Mouse (Mus musculus) heart, embryonic 11.5 days (tissue): ENCODE data around the gene Lcp1. TPM values are rescaled to one million over a fixed set of nuclear protein-coding genes. Genes with fewer than 3 reads are reported as not detected.

Experiments
- ATAC-seq: fragments of 200-750 bp; cut with Nextera tagmentation; replicated peaks from 2 replicates; pipeline ENCODE4 v1.8.0; 2017; ENCODE audit warnings: moderate library complexity; ENCODE audit not compliant: insufficient number of reproducible peaks, low FRiP score, low TSS enrichment
- H3K27ac ChIP-seq: fragments of 300-500 bp; sonication (generic); 2 replicates; pipeline ENCODE4 v1.5.1; 2014; ENCODE audit warnings: mild to moderate bottlenecking, low read depth, low read length
- H3K27me3 ChIP-seq: fragments of 300-500 bp; sonication (generic); 2 replicates; pipeline ENCODE4 v1.6.1; 2014; ENCODE audit warnings: mild to moderate bottlenecking, low read length, mixed read lengths; ENCODE audit not compliant: control insufficient read depth, insufficient read depth
- H3K36me3 ChIP-seq: fragments of 300-500 bp; sonication (generic); 2 replicates; pipeline ENCODE4 v1.6.1; 2014; ENCODE audit warnings: mild to moderate bottlenecking, low read length, moderate library complexity, mixed read lengths; ENCODE audit not compliant: control insufficient read depth, insufficient read depth
- H3K4me1 ChIP-seq: fragments of 300-500 bp; sonication (generic); 2 replicates; pipeline ENCODE4 v1.6.1; 2014; ENCODE audit warnings: low read length; ENCODE audit not compliant: control insufficient read depth, insufficient read depth
- H3K4me2 ChIP-seq: fragments of 300-500 bp; sonication (generic); 2 replicates; pipeline ENCODE4 v1.6.1; 2014; ENCODE audit warnings: mild to moderate bottlenecking, moderate library complexity
- H3K4me3 ChIP-seq: fragments of 300-500 bp; sonication (generic); 2 replicates; pipeline ENCODE4 v1.5.1; 2014; ENCODE audit warnings: low read depth, low read length
- H3K9ac ChIP-seq: fragments of 300-500 bp; sonication (generic); 2 replicates; pipeline ENCODE4 v1.6.1; 2014; ENCODE audit warnings: mild to moderate bottlenecking, low read depth, low read length, moderate library complexity
- H3K9me3 ChIP-seq: fragments of 300-500 bp; sonication (generic); replicated peaks from 2 replicates; pipeline ENCODE4 v1.6.1; 2016; ENCODE audit warnings: low read length; ENCODE audit not compliant: control insufficient read depth
- WGBS: fragments of 180-500 bp; shearing (Covaris S2); extraction: QIAGEN DNeasy Blood & Tissue Kit; methylation state at CpG from one replicate; pipeline ENCODE4 v1.1.7; 2014; ENCODE audit not compliant: insufficient replicate concordance; 5-methylcytosine and 5-hydroxymethylcytosine counted together
- microRNA-seq: library from miRNA; unstranded; fragments of <30 nt; microRNA quantifications from one replicate; pipeline ENCODE4, GENCODE M21; 2016; ENCODE audit warnings: borderline number of aligned reads
- polyA plus RNA-seq: library from polyadenylated mRNA; unstranded; fragments of >200 nt; fragmentation: Nextera tagmentation; extraction: Ambion mirVana; gene quantifications from 2 replicates; pipeline ENCODE4 v1.2.1, GENCODE M21; 2014

Lcp1 gene
- polyA plus RNA-seq, 1 experiment from 2014 or later: 33.0 TPM

DNA sequence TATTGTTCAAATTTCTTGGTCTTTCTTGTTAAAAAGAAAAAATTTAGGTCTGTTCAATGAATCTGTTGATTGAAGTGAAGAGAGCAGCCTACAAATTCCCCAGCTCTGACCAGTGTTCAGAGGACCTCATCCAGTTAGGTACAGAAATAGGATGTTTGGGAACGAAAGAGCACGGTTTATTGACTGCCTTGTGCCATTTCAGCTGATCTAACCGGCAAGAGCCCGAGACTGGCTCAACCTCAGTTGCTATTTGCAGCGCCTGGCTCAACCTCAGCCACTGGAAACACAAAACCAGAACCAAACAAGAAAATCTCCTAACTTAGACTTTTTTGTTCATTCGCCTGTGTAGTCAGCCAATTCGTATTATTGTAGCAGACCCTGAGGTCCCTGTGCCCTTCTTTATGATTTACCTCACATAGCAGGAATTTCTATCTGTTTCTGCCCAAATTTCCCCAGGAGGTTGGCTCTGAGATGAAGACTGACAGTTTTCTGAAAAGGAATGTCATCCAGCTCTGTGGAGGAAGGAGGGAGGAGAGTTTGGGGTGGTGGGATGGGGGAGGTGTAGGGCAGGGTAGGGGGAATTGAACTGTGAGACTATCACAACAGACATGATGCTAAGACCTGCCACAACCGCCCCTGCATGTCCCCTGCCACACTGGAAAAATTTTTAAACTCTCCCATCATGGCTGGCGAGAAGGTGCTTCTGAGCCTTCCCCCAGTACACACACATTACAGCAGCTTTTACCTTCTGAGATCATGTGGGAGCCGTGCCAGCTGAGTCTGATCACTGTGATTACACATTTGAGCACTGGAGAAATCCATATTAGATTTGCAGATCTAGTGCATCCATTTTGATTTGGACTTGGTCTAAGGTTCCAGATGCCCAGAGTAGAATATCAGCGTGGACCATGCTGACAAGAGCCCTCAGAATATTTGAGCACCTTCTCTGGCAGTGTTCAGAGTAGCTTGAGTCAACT, 115.4 kb downstream of the Lcp1 start:
- H3K9me3 ChIP-seq: no peaks in the 10 kb centered on the region
- ATAC-seq: no peak
- no peaks in the 10 kb centered on the region for H3K27me3 ChIP-seq
- H3K4me3 ChIP-seq: no peak overlapping the region
- H3K9ac ChIP-seq: no peak overlapping the region
- H3K27ac ChIP-seq: no peak overlapping the region
- H3K4me2 ChIP-seq: no peak overlapping the region
- no peaks in the 10 kb centered on the region for H3K4me1 ChIP-seq
- WGBS: 75% methylated on average over 11 of the region's 11 CpGs
- no peaks in the 10 kb centered on the region for H3K36me3 ChIP-seq

GRCm38 (mm10) chr14:75250432-75250831, 119.5 kb downstream of the Lcp1 start:
- no peak overlapping the region for H3K4me3 ChIP-seq
- H3K4me1 ChIP-seq: no peaks in the 10 kb centered on the region
- WGBS: 77% methylated on average over 3 of the region's 3 CpGs
- H3K27me3 ChIP-seq: no peaks in the 10 kb centered on the region
- no peak overlapping the region for H3K9ac ChIP-seq
- ATAC-seq: no peak
- no peaks in the 10 kb centered on the region for H3K9me3 ChIP-seq
- no peak overlapping the region for H3K27ac ChIP-seq
- H3K4me2 ChIP-seq: no peak overlapping the region
- H3K36me3 ChIP-seq: no peaks in the 10 kb centered on the region

DNA sequence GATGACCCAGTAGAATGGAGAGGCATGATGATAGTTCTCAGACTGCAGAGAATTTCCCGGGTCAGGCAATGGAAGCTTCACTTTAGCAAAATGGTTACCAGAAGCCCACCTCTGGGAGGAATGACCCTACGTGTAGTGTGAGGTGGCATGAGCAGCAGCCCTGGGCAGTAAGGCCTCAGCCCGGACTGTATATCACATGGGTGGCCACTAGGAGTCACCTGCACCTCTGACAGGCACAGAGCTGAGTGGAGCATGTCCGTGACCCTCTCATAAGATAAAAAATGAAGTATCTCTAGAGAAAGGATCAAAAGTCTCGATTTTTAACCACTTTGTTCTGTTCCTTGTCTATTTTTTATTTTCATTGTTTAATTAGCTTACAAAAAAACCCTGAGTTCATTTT, 125.6 kb downstream of the Lcp1 start:
- no peak for ATAC-seq
- Histone ChIP-seq H3K36me3 (no peaks in the 10 kb centered on the region), H3K9me3 (no peaks in the 10 kb centered on the region), H3K4me3 (no peak overlapping the region), H3K9ac (no peak overlapping the region), H3K27me3 (no peaks in the 10 kb centered on the region), H3K27ac (no peak overlapping the region), H3K4me2 (no peak overlapping the region), H3K4me1 (no peaks in the 10 kb centered on the region)
- 38% methylated on average over 5 of the region's 5 CpGs for WGBS

GRCm38 (mm10) chr14:75269531-75269930, 138.6 kb downstream of the Lcp1 start:
- no peak overlapping the region for H3K9ac ChIP-seq
- ATAC-seq: no peak
- H3K4me1 ChIP-seq: no peaks in the 10 kb centered on the region
- H3K4me2 ChIP-seq: no peak overlapping the region
- no peaks in the 10 kb centered on the region for H3K36me3 ChIP-seq
- no peak overlapping the region for H3K4me3 ChIP-seq
- H3K27ac ChIP-seq: no peak overlapping the region
- 56% methylated on average over 5 of the region's 5 CpGs for WGBS
- no peaks in the 10 kb centered on the region for H3K27me3 ChIP-seq
- no peaks in the 10 kb centered on the region for H3K9me3 ChIP-seq

GRCm38 (mm10) chr14:75279716-75280115, 148.8 kb downstream of the Lcp1 start:
- no peaks in the 10 kb centered on the region for H3K36me3 ChIP-seq
- H3K27me3 ChIP-seq: no peaks in the 10 kb centered on the region
- 0 out of 2 replicates have a peak, but pooled peaks cover 3% of the 10 kb centered on the region for H3K4me1 ChIP-seq
- H3K9me3 ChIP-seq: no peaks in the 10 kb centered on the region
- no peak overlapping the region for H3K4me3 ChIP-seq
- no peak overlapping the region for H3K4me2 ChIP-seq
- no peak overlapping the region for H3K9ac ChIP-seq
- 83% methylated on average over 6 of the region's 6 CpGs for WGBS
- ATAC-seq: no peak
- H3K27ac ChIP-seq: no peak overlapping the region

DNA sequence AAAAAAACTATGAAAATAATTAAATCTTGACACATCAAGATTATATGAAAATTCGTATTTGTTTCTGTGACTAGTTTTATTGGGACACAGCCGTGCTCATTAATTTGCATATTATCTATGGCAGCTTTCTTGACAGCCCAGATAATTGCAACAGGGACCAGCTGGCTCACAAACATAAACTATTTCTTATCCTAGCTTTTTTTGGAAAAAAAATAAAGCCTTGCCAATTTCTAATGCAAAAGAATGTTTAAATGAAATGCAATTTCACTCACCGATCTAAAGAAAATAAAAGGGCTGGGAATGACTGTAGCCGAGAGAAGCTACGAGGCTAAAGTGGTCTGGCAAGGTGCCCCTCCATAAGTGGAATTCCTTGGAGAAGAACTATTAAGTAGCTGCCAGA, 149.5 kb downstream of the Lcp1 start:
- H3K4me2 ChIP-seq: no peak overlapping the region

More for the DNA sequence above, 149.5 kb downstream of the Lcp1 start:
- Histone ChIP-seq H3K36me3 (no peaks in the 10 kb centered on the region), H3K27ac (no peak overlapping the region), H3K9me3 (no peaks in the 10 kb centered on the region), H3K27me3 (no peaks in the 10 kb centered on the region), H3K4me1 (0 out of 2 replicates have a peak, but pooled peaks cover 6% of the 10 kb centered on the region), H3K9ac (no peak overlapping the region), H3K4me3 (no peak overlapping the region)
- no peak for ATAC-seq
- WGBS: 50% methylated on average over 5 of the region's 5 CpGs

Small RNA genes within 50 kb of the gene (microRNA-seq; reads per million reads assigned to microRNA genes)
- not detected for gene Gm44482

Other genes starting within 250 kb of the Lcp1 start
- gene Lrch1, start 183.2 kb upstream of the Lcp1 start, polyA plus RNA-seq: 10.0 and 11.1 TPM in 2 replicates
- 1.1 and 1.2 TPM in 2 replicates for gene Rubcnl, start 115.1 kb upstream of the Lcp1 start, polyA plus RNA-seq
- not detected in 2 replicates for gene Lrrc63, start 220 bp upstream of the Lcp1 start, polyA plus RNA-seq
- 1.1 TPM in 1 of 2 replicates, not detected in the other for gene Cpb2, start 111.2 kb downstream of the Lcp1 start, polyA plus RNA-seq
- 17.3 and 20.2 TPM in 2 replicates for gene Zc3h13, start 153.3 kb downstream of the Lcp1 start, polyA plus RNA-seq